ENCODE assay signal across 7 mouse cellular contexts in the genomic region with DNA sequence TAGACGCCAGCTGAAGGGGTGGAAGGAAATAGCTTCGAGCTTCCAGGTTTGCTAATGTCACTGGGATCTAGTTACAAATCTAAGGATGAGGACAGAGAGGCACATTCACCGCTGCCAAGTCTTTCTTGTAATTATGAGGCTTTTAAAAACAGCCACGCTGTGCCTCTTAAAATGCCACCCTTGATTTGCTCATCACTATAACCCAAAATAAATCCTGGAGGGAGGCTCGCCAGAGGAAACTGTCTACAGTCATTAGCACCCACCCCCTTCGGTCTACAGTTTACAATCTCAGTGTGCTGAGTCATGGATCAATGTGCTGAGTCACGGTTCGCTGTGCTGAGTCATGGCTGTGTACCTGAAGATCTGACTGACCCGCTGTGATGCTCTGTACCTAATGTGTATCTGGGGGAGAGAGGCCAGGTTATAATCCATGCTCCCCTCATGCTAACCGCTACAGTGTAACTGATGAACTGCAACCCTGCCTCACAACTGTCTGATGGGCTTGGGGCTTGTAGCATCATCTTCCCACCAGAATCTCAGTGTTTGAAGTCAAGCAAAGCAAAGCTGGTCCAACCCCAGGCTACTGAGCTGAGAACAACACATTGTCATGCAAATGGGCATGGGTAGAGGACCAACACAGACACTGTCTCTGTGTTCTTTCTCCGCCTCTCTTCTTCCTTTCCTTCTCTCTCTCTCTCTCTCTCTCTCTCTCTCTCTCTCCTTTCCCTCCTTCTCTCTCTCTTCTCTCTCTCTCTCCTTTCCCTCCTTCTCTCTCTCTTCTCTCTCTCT.
A peak's percentile ranks its signal among the peaks of the same experiment; 100 is the strongest.
DNase-seq lines count a peak whose midpoint lies in the region.

No protein-coding gene starts in this region.

- peak; percentile 66 for DNase-seq in left cerebral cortex, adult 11 months (ENCODE audit: low spot score)
- DNase-seq in left cerebral cortex, postnatal 4 days: no peak
- DNase-seq in brain, adult 2 months (ENCODE audit: low read depth, low spot score): peak; percentile 91
- peak; percentile 26 to 28 for DNase-seq in layer of hippocampus, postnatal 14 days (ENCODE audit: low spot score in 2 of 2)
- DNase-seq in skeletal muscle tissue, adult 2 months (ENCODE audit: low read depth, low spot score): peak; percentile 16
- DNase-seq in B cell, adult 2 months: no peak
- no peak for DNase-seq in gastrocnemius, postnatal 10 days

- intact Hi-C loops in left cerebral cortex, postnatal 4 days (cut with DNase I): no loop called here

Comparison
In these comparisons a context has a peak if more than half of its experiments do, and no peak if none do; other contexts are left out.
1. DNase-seq: peak in left cerebral cortex, adult 11 months (single experiment), brain, adult 2 months (single experiment), layer of hippocampus, postnatal 14 days (2 of 2) and skeletal muscle tissue, adult 2 months (single experiment); none in left cerebral cortex, postnatal 4 days (single experiment), B cell, adult 2 months (0 of 2) and gastrocnemius, postnatal 10 days (single experiment).